Mouse (Mus musculus) heart, embryonic 16.5 days (tissue): ENCODE measurements around the gene Lgmn. TPM values are rescaled to one million over a fixed set of nuclear protein-coding genes. Genes with fewer than 3 reads are reported as not detected.

ENCODE experiments used
- ATAC-seq: fragments of 200-750 bp; cut with Nextera tagmentation; replicated peaks from 2 replicates; pipeline ENCODE4 v1.8.0; 2017; ENCODE audit warnings: moderate number of reproducible peaks; ENCODE audit not compliant: insufficient read depth, low FRiP score; ENCODE audit errors: extremely low read depth
- H3K27ac ChIP-seq: fragments of 300-500 bp; sonication (generic); 2 replicates; pipeline ENCODE4 v1.5.1; 2014; ENCODE audit warnings: mild to moderate bottlenecking, low read length, control low read depth, moderate library complexity
- H3K27me3 ChIP-seq: fragments of 300-500 bp; sonication (generic); 2 replicates; pipeline ENCODE4 v1.6.1; 2014; ENCODE audit warnings: low read length, mixed read lengths; ENCODE audit not compliant: control insufficient read depth, insufficient read depth
- H3K36me3 ChIP-seq: fragments of 300-500 bp; sonication (generic); 2 replicates; pipeline ENCODE4 v1.6.1; 2014; ENCODE audit not compliant: control insufficient read depth, insufficient read depth
- H3K4me1 ChIP-seq: fragments of 300-500 bp; sonication (generic); 2 replicates; pipeline ENCODE4 v1.6.1; 2014; ENCODE audit warnings: low read length, mixed read lengths; ENCODE audit not compliant: control insufficient read depth, insufficient read depth
- H3K4me2 ChIP-seq: fragments of 300-500 bp; sonication (generic); 2 replicates; pipeline ENCODE4 v1.6.1; 2014; ENCODE audit warnings: low read depth, mild to moderate bottlenecking, control low read depth, low read length
- H3K4me3 ChIP-seq: fragments of 300-500 bp; sonication (generic); 2 replicates; pipeline ENCODE4 v1.5.1; 2014; ENCODE audit warnings: mild to moderate bottlenecking, control low read depth, low read length
- H3K9ac ChIP-seq: fragments of 300-500 bp; sonication (generic); 2 replicates; pipeline ENCODE4 v1.6.1; 2014; ENCODE audit warnings: low read length, control low read depth
- H3K9me3 ChIP-seq: fragments of 300-500 bp; sonication (generic); replicated peaks from 2 replicates; pipeline ENCODE4 v1.6.1; 2016; ENCODE audit warnings: low read length; ENCODE audit not compliant: control insufficient read depth
- WGBS: fragments of 180-500 bp; shearing (Covaris S2); extraction: QIAGEN DNeasy Blood & Tissue Kit; methylation state at CpG from one replicate; pipeline ENCODE4 v1.1.7; 2014; 5-methylcytosine and 5-hydroxymethylcytosine counted together
- polyA plus RNA-seq: library from polyadenylated mRNA; unstranded; fragments of >200 nt; fragmentation: Nextera tagmentation; extraction: Ambion mirVana; gene quantifications from 2 replicates; pipeline ENCODE4 v1.2.1, GENCODE M21; 2015

Lgmn gene
- polyA plus RNA-seq, 1 experiment from 2014 or later = 107 TPM

DNA sequence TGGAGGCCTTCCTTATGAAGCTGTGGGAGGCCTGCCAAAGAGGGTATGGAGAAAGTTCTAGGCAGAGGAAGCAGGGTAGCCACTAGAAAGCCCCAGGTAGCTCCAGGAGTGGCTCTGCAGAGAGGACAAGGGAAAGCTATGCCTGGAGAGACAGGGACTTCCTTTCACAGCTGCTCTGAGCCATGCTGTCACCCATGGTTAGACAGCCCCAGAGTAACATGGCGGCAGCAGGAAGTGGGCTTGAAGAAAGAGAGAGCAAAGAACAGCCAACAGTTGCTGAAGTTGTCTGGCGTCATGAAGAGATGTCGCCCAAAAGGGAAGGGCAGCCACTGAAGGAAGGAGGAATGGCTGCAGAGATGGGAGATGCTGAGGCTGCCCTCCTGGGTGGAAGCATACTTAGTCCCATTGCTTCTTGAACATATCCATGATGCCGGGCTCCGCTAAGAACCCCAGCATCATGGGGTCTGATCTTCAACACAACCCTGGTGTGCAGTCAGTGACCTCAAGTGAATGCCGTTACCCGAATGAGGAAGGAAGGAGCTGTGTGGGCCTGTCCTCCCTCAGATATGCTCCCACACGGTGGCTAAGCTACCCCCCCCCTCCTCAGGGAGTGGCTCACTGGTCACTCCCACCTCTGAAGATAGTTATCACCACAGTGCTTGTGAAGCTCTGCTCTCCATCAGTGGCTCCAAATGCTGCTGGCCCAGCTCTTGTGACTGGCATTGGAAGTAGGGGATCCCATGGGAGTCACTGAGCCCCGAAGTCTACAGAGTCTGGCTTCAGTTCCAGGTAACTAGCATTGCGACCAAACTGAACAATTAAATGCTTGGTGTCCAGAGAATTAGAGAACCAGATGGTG, 85.3 kb downstream of the Lgmn start:
- 75% methylated on average over 10 of the region's 10 CpGs for WGBS
- no peak for ATAC-seq
- H3K9ac ChIP-seq = no peak overlapping the region
- H3K27me3 ChIP-seq = no peaks in the 10 kb centered on the region
- no peaks in the 10 kb centered on the region for H3K9me3 ChIP-seq
- no peak overlapping the region for H3K4me3 ChIP-seq
- no peak overlapping the region for H3K27ac ChIP-seq
- peaks cover 15% of the 10 kb centered on the region for H3K36me3 ChIP-seq
- H3K4me1 ChIP-seq = no peaks in the 10 kb centered on the region
- H3K4me2 ChIP-seq = no peak overlapping the region

GRCm38 (mm10) chr12:102350997-102351396, 88.6 kb downstream of the Lgmn start:
- Histone ChIP-seq H3K4me2 (no peak overlapping the region), H3K36me3 (peaks cover 5% of the 10 kb centered on the region), H3K9ac (no peak overlapping the region), H3K4me3 (no peak overlapping the region), H3K9me3 (no peaks in the 10 kb centered on the region), H3K27ac (no peak overlapping the region), H3K27me3 (no peaks in the 10 kb centered on the region), H3K4me1 (no peaks in the 10 kb centered on the region)
- 89% methylated on average over 1 of the region's 1 CpGs for WGBS
- ATAC-seq = no peak

DNA sequence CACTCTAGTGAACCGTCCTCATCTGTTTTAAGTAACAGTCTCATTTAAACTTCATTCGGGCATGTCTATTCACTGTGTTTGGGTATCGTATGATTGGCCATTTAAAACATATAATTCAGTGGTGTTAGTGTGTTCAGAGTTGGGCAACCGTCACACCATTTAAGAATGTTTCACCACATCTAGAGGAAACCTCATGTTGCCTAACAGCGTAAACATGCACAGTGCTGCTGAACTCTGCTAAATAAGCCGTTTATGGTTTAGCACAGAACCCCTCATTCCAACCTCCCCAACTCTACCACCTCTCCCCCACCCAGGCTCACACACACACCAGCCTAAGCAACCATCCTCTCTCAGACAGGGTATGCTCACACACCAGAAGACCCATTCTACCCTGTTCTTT, 91.2 kb downstream of the Lgmn start:
- Histone ChIP-seq H3K36me3 (peaks cover under 1% of the 10 kb centered on the region), H3K4me1 (peaks cover 8% of the 10 kb centered on the region), H3K27ac (no peak overlapping the region), H3K9me3 (no peaks in the 10 kb centered on the region), H3K4me3 (no peak overlapping the region), H3K27me3 (no peaks in the 10 kb centered on the region), H3K9ac (no peak overlapping the region), H3K4me2 (no peak overlapping the region)
- 93% methylated on average over 6 of the region's 6 CpGs for WGBS
- no peak for ATAC-seq

GRCm38 (mm10) chr12:102346507-102346906, 93.1 kb downstream of the Lgmn start:
- no peak for ATAC-seq
- 21% methylated on average over 1 of the region's 1 CpGs for WGBS

GRCm38 (mm10) chr12:102345031-102345815, 94.4 kb downstream of the Lgmn start:
- H3K4me1 ChIP-seq = peaks cover 26% of the 10 kb centered on the region
- H3K36me3 ChIP-seq = no peaks in the 10 kb centered on the region
- H3K27ac ChIP-seq = no peak overlapping the region; the same call in 1 of the 2 replicates
- no peak overlapping the region for H3K4me3 ChIP-seq
- 57% methylated on average over 14 of the region's 14 CpGs for WGBS
- no peaks in the 10 kb centered on the region for H3K9me3 ChIP-seq
- no peaks in the 10 kb centered on the region for H3K27me3 ChIP-seq
- no peak overlapping the region for H3K4me2 ChIP-seq
- H3K9ac ChIP-seq = no peak overlapping the region
- ATAC-seq = no peak

More at GRCm38 (mm10) chr12:102346507-102346906, 93.1 kb downstream of the Lgmn start:
- no peaks in the 10 kb centered on the region for H3K27me3 ChIP-seq
- no peaks in the 10 kb centered on the region for H3K9me3 ChIP-seq
- peaks cover 26% of the 10 kb centered on the region for H3K4me1 ChIP-seq
- no peak overlapping the region for H3K27ac ChIP-seq
- H3K9ac ChIP-seq = no peak overlapping the region
- no peaks in the 10 kb centered on the region for H3K36me3 ChIP-seq
- H3K4me3 ChIP-seq = no peak overlapping the region
- H3K4me2 ChIP-seq = no peak overlapping the region

Other genes starting within 250 kb of the Lgmn start
- gene Rin3, start 156.8 kb downstream of the Lgmn start, polyA plus RNA-seq = 9.5 and 9.7 TPM in 2 replicates
- 24.2 and 26.7 TPM in 2 replicates for gene Golga5, start 29.3 kb upstream of the Lgmn start, polyA plus RNA-seq
- gene Chga, start 115.2 kb upstream of the Lgmn start, polyA plus RNA-seq = 2.5 and 12.2 TPM in 2 replicates